Mouse (Mus musculus): ENCODE results near the gene Olfr1461. TPM values are rescaled to one million over a fixed set of nuclear protein-coding genes. Genes with fewer than 3 reads are reported as not detected.

Gene Olfr1461
- not detected in 2 replicates for polyA plus RNA-seq (2016; fragmentation: Nextera tagmentation; extraction: Ambion mirVana)

DNA sequence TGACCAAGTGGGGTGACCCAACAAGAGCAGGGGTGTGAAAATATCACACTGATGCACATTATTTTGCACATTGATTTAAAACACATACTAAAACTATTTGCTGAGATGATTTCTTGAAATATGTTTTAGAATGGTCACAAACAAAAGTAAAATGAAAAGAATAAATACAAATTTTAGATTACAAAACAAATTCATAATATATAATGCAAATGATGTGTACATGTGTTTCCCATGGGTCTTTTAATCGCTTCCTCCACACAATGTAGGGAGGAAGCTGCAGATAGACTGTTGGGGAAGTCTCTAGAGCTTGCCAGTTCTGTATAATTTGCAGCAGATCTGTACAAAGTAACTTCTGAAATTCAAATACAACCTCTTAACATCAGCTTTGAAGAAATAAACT lies at the start of gene Olfr1461:
TSS of gene Olfr1461 (plus strand) at position 301 of the 400 bp plus-strand sequence.
- DNase-seq (ENCODE audit: low spot score), result no peak
- no peak within 1 kb of the TSS for H3K4me3 ChIP-seq
- no peaks in the 10 kb centered on the region for H3K27me3 ChIP-seq (ENCODE audit: low read depth, poor library complexity, severe bottlenecking)
- no peak within 1 kb of the TSS for H3K27ac ChIP-seq
- H3K9me3 ChIP-seq (replicated peaks), result no peaks in the 10 kb centered on the region
- 57% methylated on average over 1 of the region's 1 CpGs for WGBS
- H3K36me3 ChIP-seq, result no peaks in the 10 kb centered on the region
- no peaks in the 10 kb centered on the region for H3K4me1 ChIP-seq

DNA sequence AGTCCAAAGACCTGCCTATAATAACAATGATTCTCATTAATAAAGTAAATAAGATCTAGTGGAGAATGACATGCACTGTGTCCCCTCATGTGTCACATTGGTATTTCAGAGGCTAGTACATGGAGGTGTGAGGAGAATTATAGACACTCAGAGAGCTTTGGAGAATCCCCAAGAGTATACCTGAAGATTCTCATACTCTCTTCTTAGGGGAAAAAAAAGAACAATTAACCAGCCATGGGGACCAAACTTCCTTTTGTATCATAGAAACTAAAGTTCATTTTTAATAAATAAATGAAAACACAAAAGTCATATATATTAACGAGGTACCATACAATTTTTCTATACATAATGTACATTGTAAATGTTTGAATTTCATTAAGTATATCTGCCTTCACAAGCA lies 13.4 kb upstream of the Olfr1461 start, which contains the start of gene Olfr1459:
TSS of gene Olfr1459 (minus strand) at position 101 of the 400 bp plus-strand sequence.
- Histone ChIP-seq H3K9me3 (replicated peaks) (0 out of 2 replicates have a peak, but pooled peaks cover 3% of the 10 kb centered on the region), H3K36me3 (no peaks in the 10 kb centered on the region), H3K27me3 (ENCODE audit: low read depth, poor library complexity, severe bottlenecking) (no peaks in the 10 kb centered on the region), H3K4me3 (no peak within 1 kb of the TSS), H3K27ac (no peak within 1 kb of the TSS), H3K4me1 (no peaks in the 10 kb centered on the region)
- DNase-seq (ENCODE audit: low spot score), result no peak
- WGBS, result 73% methylated on average over 1 of the region's 1 CpGs

DNA sequence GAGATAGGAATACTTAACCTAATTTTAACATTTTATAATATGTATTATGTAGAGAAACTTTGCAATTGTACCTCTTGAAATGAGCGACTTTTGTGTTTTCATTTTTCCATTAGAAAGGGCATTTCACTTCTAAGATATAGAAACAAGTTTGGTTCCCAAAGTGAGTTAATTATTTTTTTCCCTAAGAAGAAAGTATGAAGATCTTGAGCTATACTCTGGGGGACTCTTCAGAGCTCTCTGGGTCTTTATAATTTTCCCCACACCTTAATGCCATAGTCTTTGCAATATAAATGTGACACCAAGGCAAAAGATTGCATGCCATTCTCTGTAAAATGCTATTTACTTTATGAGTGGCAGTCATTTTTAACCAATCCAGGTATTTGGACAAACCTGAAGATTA lies 22.6 kb downstream of the Olfr1461 start, which contains the start of gene Olfr1462:
TSS of gene Olfr1462 (plus strand) at position 301 of the 400 bp plus-strand sequence.
- 84% methylated on average over 1 of the region's 1 CpGs for WGBS
- Histone ChIP-seq H3K9me3 (replicated peaks) (no peaks in the 10 kb centered on the region), H3K36me3 (no peaks in the 10 kb centered on the region), H3K4me3 (no peak within 1 kb of the TSS), H3K4me1 (no peaks in the 10 kb centered on the region), H3K27ac (no peak within 1 kb of the TSS), H3K27me3 (ENCODE audit: low read depth, poor library complexity, severe bottlenecking) (no peaks in the 10 kb centered on the region)
- DNase-seq (ENCODE audit: low spot score), result no peak

Other genes with a start within 250 kb of the Olfr1461 start
- not detected in 2 replicates for gene Olfr1448, start 238.6 kb upstream of the Olfr1461 start, polyA plus RNA-seq (2016; fragmentation: Nextera tagmentation; extraction: Ambion mirVana)
- not detected in 2 replicates for gene Olfr1449, start 232.2 kb upstream of the Olfr1461 start, polyA plus RNA-seq (2016; fragmentation: Nextera tagmentation; extraction: Ambion mirVana)
- not detected in 2 replicates for gene Olfr1450, start 212.7 kb upstream of the Olfr1461 start, polyA plus RNA-seq (2016; fragmentation: Nextera tagmentation; extraction: Ambion mirVana)
- not detected in 2 replicates for gene Olfr1451, start 168.0 kb upstream of the Olfr1461 start, polyA plus RNA-seq (2016; fragmentation: Nextera tagmentation; extraction: Ambion mirVana)
- gene Olfr1453, start 134.7 kb upstream of the Olfr1461 start, polyA plus RNA-seq (2016; fragmentation: Nextera tagmentation; extraction: Ambion mirVana), result not detected in 2 replicates
- gene Olfr1454, start 102.4 kb upstream of the Olfr1461 start, polyA plus RNA-seq (2016; fragmentation: Nextera tagmentation; extraction: Ambion mirVana), result not detected in 2 replicates
- gene Olfr1457, start 65.1 kb upstream of the Olfr1461 start, polyA plus RNA-seq (2016; fragmentation: Nextera tagmentation; extraction: Ambion mirVana), result not detected in 2 replicates
- gene Olfr1458, start 56.2 kb upstream of the Olfr1461 start, polyA plus RNA-seq (2016; fragmentation: Nextera tagmentation; extraction: Ambion mirVana), result not detected in 2 replicates
- gene Olfr1459, start 13.5 kb upstream of the Olfr1461 start, polyA plus RNA-seq (2016; fragmentation: Nextera tagmentation; extraction: Ambion mirVana), result not detected in 2 replicates
- gene Olfr1462, start 22.7 kb downstream of the Olfr1461 start, polyA plus RNA-seq (2016; fragmentation: Nextera tagmentation; extraction: Ambion mirVana), result not detected in 2 replicates
- gene Olfr1463, start 68.3 kb downstream of the Olfr1461 start, polyA plus RNA-seq (2016; fragmentation: Nextera tagmentation; extraction: Ambion mirVana), result not detected in 2 replicates
- not detected in 2 replicates for gene Olfr1465, start 152.5 kb downstream of the Olfr1461 start, polyA plus RNA-seq (2016; fragmentation: Nextera tagmentation; extraction: Ambion mirVana)
- gene Olfr1466, start 175.9 kb downstream of the Olfr1461 start, polyA plus RNA-seq (2016; fragmentation: Nextera tagmentation; extraction: Ambion mirVana), result not detected in 2 replicates
- not detected in 2 replicates for gene Olfr1467, start 199.2 kb downstream of the Olfr1461 start, polyA plus RNA-seq (2016; fragmentation: Nextera tagmentation; extraction: Ambion mirVana)
- gene Olfr1469, start 244.8 kb downstream of the Olfr1461 start, polyA plus RNA-seq (2016; fragmentation: Nextera tagmentation; extraction: Ambion mirVana), result not detected in 2 replicates